Mouse (Mus musculus): Measurements from ENCODE around the gene Slc4a4. TPM values are rescaled to one million over a fixed set of nuclear protein-coding genes. Genes with fewer than 3 reads are reported as not detected.

Slc4a4 gene
- polyA plus RNA-seq, 1 experiment from 2014 or later: 4.6 TPM

- Histone ChIP-seq H3K27me3 (replicated peaks; ENCODE audit: control insufficient read depth, insufficient read depth, low read length) (no peaks in the 10 kb centered on the region), H3K4me3 (ENCODE audit: low read depth, low read length) (no peak overlapping the region), H3K36me3 (ENCODE audit: control insufficient read depth, insufficient read depth) (no peaks in the 10 kb centered on the region), H3K9ac (ENCODE audit: low read depth, low read length) (no peak overlapping the region), H3K4me1 (replicated peaks; ENCODE audit: control insufficient read depth, insufficient read depth, low read length) (no peaks in the 10 kb centered on the region), H3K27ac (ENCODE audit: low read depth, low read length) (no peak overlapping the region), H3K4me2 (replicated peaks; ENCODE audit: low read depth) (no peak overlapping the region), H3K9me3 (ENCODE audit: control insufficient read depth) (no peaks in the 10 kb centered on the region)
- TF ChIP-seq CTCF (IDR thresholded peaks at IDR 0.05; ENCODE audit: low read depth): no peak
- WGBS: 62% methylated on average over 5 of the region's 5 CpGs
- no peak for ATAC-seq
Observed at GRCm38 (mm10) chr5:88994533-88994932, 107.9 kb downstream of the Slc4a4 start.

GRCm38 (mm10) chr5:88996246-88996645 is 109.6 kb downstream of the Slc4a4 start:
- no peaks in the 10 kb centered on the region for H3K27me3 ChIP-seq (replicated peaks; ENCODE audit: control insufficient read depth, insufficient read depth, low read length)
- 98% methylated on average over 8 of the region's 8 CpGs for WGBS
- H3K27ac ChIP-seq (ENCODE audit: low read depth, low read length): no peak overlapping the region
- no peak for ATAC-seq
- TF ChIP-seq CTCF (IDR thresholded peaks at IDR 0.05; ENCODE audit: low read depth): no peak
- no peaks in the 10 kb centered on the region for H3K36me3 ChIP-seq (ENCODE audit: control insufficient read depth, insufficient read depth)
- H3K4me2 ChIP-seq (replicated peaks; ENCODE audit: low read depth): no peak overlapping the region
- H3K4me1 ChIP-seq (replicated peaks; ENCODE audit: control insufficient read depth, insufficient read depth, low read length): no peaks in the 10 kb centered on the region
- no peak overlapping the region for H3K4me3 ChIP-seq (ENCODE audit: low read depth, low read length)
- H3K9ac ChIP-seq (ENCODE audit: low read depth, low read length): no peak overlapping the region
- no peaks in the 10 kb centered on the region for H3K9me3 ChIP-seq (ENCODE audit: control insufficient read depth)

GRCm38 (mm10) chr5:88997277-88997676 is 110.7 kb downstream of the Slc4a4 start:
- TF ChIP-seq CTCF (IDR thresholded peaks at IDR 0.05; ENCODE audit: low read depth): no peak

GRCm38 (mm10) chr5:88999793-89000192 is 113.2 kb downstream of the Slc4a4 start:
- no peak overlapping the region for H3K4me2 ChIP-seq (replicated peaks; ENCODE audit: low read depth)
- no peaks in the 10 kb centered on the region for H3K36me3 ChIP-seq (ENCODE audit: control insufficient read depth, insufficient read depth)
- H3K9ac ChIP-seq (ENCODE audit: low read depth, low read length): no peak overlapping the region
- TF ChIP-seq CTCF (IDR thresholded peaks at IDR 0.05; ENCODE audit: low read depth): no peak
- H3K27me3 ChIP-seq (replicated peaks; ENCODE audit: control insufficient read depth, insufficient read depth, low read length): no peaks in the 10 kb centered on the region
- 72% methylated on average over 6 of the region's 6 CpGs for WGBS
- no peak for ATAC-seq
- H3K27ac ChIP-seq (ENCODE audit: low read depth, low read length): no peak overlapping the region
- no peak overlapping the region for H3K4me3 ChIP-seq (ENCODE audit: low read depth, low read length)
- no peaks in the 10 kb centered on the region for H3K9me3 ChIP-seq (ENCODE audit: control insufficient read depth)
- no peaks in the 10 kb centered on the region for H3K4me1 ChIP-seq (replicated peaks; ENCODE audit: control insufficient read depth, insufficient read depth, low read length)

More at GRCm38 (mm10) chr5:88997277-88997676, 110.7 kb downstream of the Slc4a4 start:
- ATAC-seq: no peak
- Histone ChIP-seq H3K27me3 (replicated peaks; ENCODE audit: control insufficient read depth, insufficient read depth, low read length) (no peaks in the 10 kb centered on the region), H3K27ac (ENCODE audit: low read depth, low read length) (no peak overlapping the region), H3K9me3 (ENCODE audit: control insufficient read depth) (no peaks in the 10 kb centered on the region), H3K9ac (ENCODE audit: low read depth, low read length) (no peak overlapping the region), H3K36me3 (ENCODE audit: control insufficient read depth, insufficient read depth) (no peaks in the 10 kb centered on the region), H3K4me3 (ENCODE audit: low read depth, low read length) (no peak overlapping the region), H3K4me1 (replicated peaks; ENCODE audit: control insufficient read depth, insufficient read depth, low read length) (no peaks in the 10 kb centered on the region), H3K4me2 (replicated peaks; ENCODE audit: low read depth) (no peak overlapping the region)
- WGBS: 75% methylated on average over 6 of the region's 6 CpGs

GRCm38 (mm10) chr5:89000598-89000997 is 114.0 kb downstream of the Slc4a4 start:
- no peaks in the 10 kb centered on the region for H3K4me1 ChIP-seq (replicated peaks; ENCODE audit: control insufficient read depth, insufficient read depth, low read length)
- no peaks in the 10 kb centered on the region for H3K9me3 ChIP-seq (ENCODE audit: control insufficient read depth)
- H3K4me2 ChIP-seq (replicated peaks; ENCODE audit: low read depth): no peak overlapping the region
- H3K9ac ChIP-seq (ENCODE audit: low read depth, low read length): no peak overlapping the region
- 97% methylated on average over 7 of the region's 7 CpGs for WGBS
- no peak overlapping the region for H3K4me3 ChIP-seq (ENCODE audit: low read depth, low read length)
- ATAC-seq: no peak
- H3K27ac ChIP-seq (ENCODE audit: low read depth, low read length): no peak overlapping the region
- no peaks in the 10 kb centered on the region for H3K27me3 ChIP-seq (replicated peaks; ENCODE audit: control insufficient read depth, insufficient read depth, low read length)
- H3K36me3 ChIP-seq (ENCODE audit: control insufficient read depth, insufficient read depth): no peaks in the 10 kb centered on the region
- no peak for TF ChIP-seq CTCF (IDR thresholded peaks at IDR 0.05; ENCODE audit: low read depth)

- WGBS: 49% methylated on average over 5 of the region's 5 CpGs
- Histone ChIP-seq H3K36me3 (ENCODE audit: control insufficient read depth, insufficient read depth) (no peaks in the 10 kb centered on the region), H3K9ac (ENCODE audit: low read depth, low read length) (no peak overlapping the region), H3K4me2 (replicated peaks; ENCODE audit: low read depth) (no peak overlapping the region), H3K9me3 (ENCODE audit: control insufficient read depth) (no peaks in the 10 kb centered on the region), H3K27me3 (replicated peaks; ENCODE audit: control insufficient read depth, insufficient read depth, low read length) (no peaks in the 10 kb centered on the region), H3K4me3 (ENCODE audit: low read depth, low read length) (no peak overlapping the region), H3K27ac (ENCODE audit: low read depth, low read length) (no peak overlapping the region), H3K4me1 (replicated peaks; ENCODE audit: control insufficient read depth, insufficient read depth, low read length) (no peaks in the 10 kb centered on the region)
- ATAC-seq: no peak
- no peak for TF ChIP-seq CTCF (IDR thresholded peaks at IDR 0.05; ENCODE audit: low read depth)
Observed at GRCm38 (mm10) chr5:89010116-89010515, 123.5 kb downstream of the Slc4a4 start.

- no peak overlapping the region for H3K4me2 ChIP-seq (replicated peaks; ENCODE audit: low read depth)
- no peak overlapping the region for H3K27ac ChIP-seq (ENCODE audit: low read depth, low read length)
- no peak overlapping the region for H3K4me3 ChIP-seq (ENCODE audit: low read depth, low read length)
- H3K9ac ChIP-seq (ENCODE audit: low read depth, low read length): no peak overlapping the region
- 81% methylated on average over 3 of the region's 3 CpGs for WGBS
- no peak for TF ChIP-seq CTCF (IDR thresholded peaks at IDR 0.05; ENCODE audit: low read depth)
- H3K4me1 ChIP-seq (replicated peaks; ENCODE audit: control insufficient read depth, insufficient read depth, low read length): no peaks in the 10 kb centered on the region
- no peak for ATAC-seq
- H3K27me3 ChIP-seq (replicated peaks; ENCODE audit: control insufficient read depth, insufficient read depth, low read length): no peaks in the 10 kb centered on the region
- no peaks in the 10 kb centered on the region for H3K36me3 ChIP-seq (ENCODE audit: control insufficient read depth, insufficient read depth)
- H3K9me3 ChIP-seq (ENCODE audit: control insufficient read depth): no peaks in the 10 kb centered on the region
Observed at GRCm38 (mm10) chr5:89012456-89012855, 125.8 kb downstream of the Slc4a4 start.
